Mouse (Mus musculus) erythroblast, embryonic 14.5 days (primary cell): ENCODE results near the gene Whamm.

Source experiments
- GATA1 ChIP-seq: IDR thresholded peaks from 2 replicates; pipeline ENCODE4 v1.6.1; 2012; ENCODE audit warnings: low read length, inconsistent platforms, mixed read lengths
- TAL1 ChIP-seq: IDR thresholded peaks from 3 replicates; pipeline ENCODE4 v1.6.1; 2012; ENCODE audit warnings: low read length, inconsistent platforms, mixed read lengths

DNA sequence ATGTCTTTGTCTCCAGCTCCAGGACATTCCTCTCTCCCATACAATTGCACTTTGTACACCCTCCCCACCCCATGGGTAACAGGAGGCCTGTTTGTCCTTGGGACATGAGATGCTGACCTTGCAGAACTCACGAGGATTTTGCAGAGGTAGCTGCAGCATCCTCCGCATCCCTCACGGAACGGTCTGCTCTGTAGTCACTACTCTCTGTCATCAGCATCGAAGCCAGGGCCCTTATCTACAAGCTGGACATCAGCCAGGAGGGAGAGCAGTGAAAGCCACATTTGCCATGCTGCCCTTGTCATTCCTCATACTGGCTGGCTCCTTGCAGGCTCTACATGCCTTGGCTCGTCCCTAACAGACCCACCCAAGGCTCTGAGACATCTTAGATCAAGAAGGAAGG is 70.0 kb downstream of the Whamm start:
- no peak for TF ChIP-seq TAL1
- no peak for TF ChIP-seq GATA1
